In the genomic region with DNA sequence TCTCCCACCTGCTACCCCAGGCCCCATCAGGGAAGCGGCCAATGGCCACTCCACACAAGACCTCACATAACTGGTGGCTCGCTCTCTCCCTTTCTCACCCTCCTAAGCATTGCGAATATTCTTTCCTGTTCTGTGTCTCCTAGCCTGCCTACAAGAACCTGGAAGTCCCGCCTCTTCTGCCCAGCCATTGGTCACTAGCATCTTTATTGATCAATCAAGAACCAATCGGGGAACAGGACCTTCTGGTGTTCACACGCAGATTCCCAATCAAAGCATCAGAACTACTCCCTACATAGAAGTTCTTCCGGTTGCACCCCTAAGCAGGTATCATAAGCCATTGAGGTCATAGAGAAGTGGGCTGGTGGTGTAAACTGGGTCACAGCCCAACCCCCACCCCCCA, we compare ENCODE assay signal across 26 mouse cellular contexts.
DNase-seq lines count a peak whose midpoint lies in the region; ATAC-seq and TF ChIP-seq lines count a peak whose summit lies in the region.
"Had no signal": no experiment of that assay in that cellular context is flagged by ENCODE, and none has a peak within 500 bp of the region (broad histone marks: within the 10 kb centered on the region; RNA-seq: fewer than 3 reads in every experiment).

No protein-coding gene starts in this region.

- no peaks in the 10 kb centered on the region for H3K9me3 ChIP-seq in forebrain, embryonic 11.5 days (ENCODE audit: control insufficient read depth, low read length)
- no peaks in the 10 kb centered on the region for H3K9me3 ChIP-seq in forebrain, embryonic 16.5 days (ENCODE audit: control insufficient read depth, low read length)
- no peaks in the 10 kb centered on the region for H3K9me3 ChIP-seq in ES-E14 (ENCODE audit: control insufficient read depth, insufficient read depth, low read depth, low read length)
- no peaks in the 10 kb centered on the region for H3K9me3 ChIP-seq in hindbrain, embryonic 13.5 days
- H3K9me3 ChIP-seq: embryonic facial prominence, embryonic 15.5 days; forebrain, embryonic 15.5 days; heart, embryonic 13.5 days; hindbrain, embryonic 12.5 days; liver, embryonic 13.5 days; megakaryocyte, embryonic 14.5 days had no signal

- DNase-seq in forebrain, embryonic 11.5 days (ENCODE audit: low spot score) = peak; percentile 44
- peak; percentile 10 for DNase-seq in 3134 (ENCODE audit: extremely low read depth, insufficient read length, low spot score)
- DNase-seq in ES-E14 (ENCODE audit: low read depth, low spot score) = peak; percentile 9
- DNase-seq: B cell, adult 2 months; cerebellum, adult 11-12 months; cerebellum, postnatal 25 days; gastrocnemius, postnatal 10 days; heart, adult 18-20 months; heart, postnatal 14 days; kidney, adult 2 months; kidney, postnatal 10 days; liver, embryonic 13.5 days; lung, adult 2 months; right cerebral cortex, postnatal 25 days; spleen, adult 18-20 months had no signal

- peaks cover 21% of the 10 kb centered on the region for H3K27me3 ChIP-seq in forebrain, embryonic 11.5 days (ENCODE audit: control insufficient read depth, insufficient read depth, low read length)
- H3K27me3 ChIP-seq in forebrain, embryonic 16.5 days (replicated peaks; ENCODE audit: control insufficient read depth, insufficient read depth, low read length) = peaks cover 51% of the 10 kb centered on the region
- H3K27me3 ChIP-seq in testis, adult 2 months (ENCODE audit: control insufficient read depth, insufficient read depth, low read length) = no peaks in the 10 kb centered on the region
- H3K27me3 ChIP-seq in hindbrain, embryonic 13.5 days = peaks cover 74% of the 10 kb centered on the region
- H3K27me3 ChIP-seq: embryonic facial prominence, embryonic 15.5 days; heart, embryonic 13.5 days; liver, embryonic 13.5 days had no signal

- H3K36me3 ChIP-seq in forebrain, embryonic 11.5 days (ENCODE audit: control insufficient read depth, insufficient read depth, low read length) = no peaks in the 10 kb centered on the region
- H3K36me3 ChIP-seq in forebrain, embryonic 16.5 days (ENCODE audit: control insufficient read depth, insufficient read depth) = no peaks in the 10 kb centered on the region
- no peaks in the 10 kb centered on the region for H3K36me3 ChIP-seq in ES-E14 (ENCODE audit: control insufficient read depth, insufficient read depth, low read length, poor library complexity, severe bottlenecking)
- H3K36me3 ChIP-seq in testis, adult 2 months (ENCODE audit: control insufficient read depth, insufficient read depth, low read length) = no peaks in the 10 kb centered on the region
- no peaks in the 10 kb centered on the region for H3K36me3 ChIP-seq in hindbrain, embryonic 13.5 days
- H3K36me3 ChIP-seq: embryonic facial prominence, embryonic 15.5 days; forebrain, embryonic 15.5 days; heart, embryonic 13.5 days; hindbrain, embryonic 12.5 days; liver, embryonic 13.5 days had no signal

- no peak overlapping the region for H3K9ac ChIP-seq in forebrain, embryonic 11.5 days (ENCODE audit: low read length)
- no peak overlapping the region for H3K9ac ChIP-seq in forebrain, embryonic 16.5 days (replicated peaks; ENCODE audit: low read depth, low read length)
- H3K9ac ChIP-seq in ES-E14 (ENCODE audit: insufficient read depth, low read depth, low read length, poor library complexity, severe bottlenecking) = no peak overlapping the region
- no peak overlapping the region for H3K9ac ChIP-seq in hindbrain, embryonic 13.5 days
- H3K9ac ChIP-seq: embryonic facial prominence, embryonic 15.5 days; forebrain, embryonic 15.5 days; heart, embryonic 13.5 days; hindbrain, embryonic 12.5 days; liver, embryonic 13.5 days had no signal

- H3K27ac ChIP-seq in forebrain, embryonic 11.5 days (ENCODE audit: low read depth, low read length) = no peak overlapping the region
- H3K27ac ChIP-seq in forebrain, embryonic 16.5 days (ENCODE audit: low read length) = no peak overlapping the region
- no peak overlapping the region for H3K27ac ChIP-seq in ES-E14 (ENCODE audit: insufficient read depth, low read depth, low read length, poor library complexity, severe bottlenecking)
- H3K27ac ChIP-seq in testis, adult 2 months (ENCODE audit: control insufficient read depth, insufficient read depth, low read depth, low read length) = peak overlapping the region; percentile 61; the same call in 1 of the 2 replicates
- H3K27ac ChIP-seq in hindbrain, embryonic 13.5 days = no peak overlapping the region
- H3K27ac ChIP-seq: embryonic facial prominence, embryonic 15.5 days; forebrain, embryonic 15.5 days; heart, embryonic 13.5 days; hindbrain, embryonic 12.5 days; left cerebral cortex, adult 2 months; liver, embryonic 13.5 days had no signal

- TF ChIP-seq CTCF in testis, adult 2 months (IDR thresholded peaks at IDR 0.05; ENCODE audit: control insufficient read depth, insufficient read depth, insufficient replicate concordance, low read depth, low read length) = no peak

- WGBS in forebrain, embryonic 11.5 days = 90% methylated on average over 7 of the region's 7 CpGs
- WGBS in forebrain, embryonic 16.5 days = 92% methylated on average over 7 of the region's 7 CpGs
- WGBS in hindbrain, embryonic 13.5 days = 93% methylated on average over 7 of the region's 7 CpGs

- H3K4me2 ChIP-seq in forebrain, embryonic 11.5 days (ENCODE audit: low read depth, low read length, severe bottlenecking) = no peak overlapping the region
- H3K4me2 ChIP-seq in forebrain, embryonic 16.5 days (ENCODE audit: low read length) = no peak overlapping the region
- no peak overlapping the region for H3K4me2 ChIP-seq in hindbrain, embryonic 13.5 days
- H3K4me2 ChIP-seq: embryonic facial prominence, embryonic 15.5 days; forebrain, embryonic 15.5 days; heart, embryonic 13.5 days; hindbrain, embryonic 12.5 days; liver, embryonic 13.5 days had no signal

- H3K4me3 ChIP-seq in forebrain, embryonic 11.5 days (ENCODE audit: low read depth, low read length) = no peak overlapping the region
- H3K4me3 ChIP-seq in forebrain, embryonic 16.5 days (replicated peaks; ENCODE audit: low read length) = no peak overlapping the region
- H3K4me3 ChIP-seq in ES-E14 (ENCODE audit: insufficient read depth in 1 of 2, low read depth in 1 of 2, low read length in 2 of 2, poor library complexity in 1 of 2, severe bottlenecking in 1 of 2) = peak overlapping the region in 1 of 2 experiments; percentile 39; a peak in 1 of 4 replicates
- peak overlapping the region; percentile 95 for H3K4me3 ChIP-seq in testis, adult 2 months (ENCODE audit: control insufficient read depth, low read depth, low read length)
- H3K4me3 ChIP-seq in hindbrain, embryonic 13.5 days = no peak overlapping the region
- H3K4me3 ChIP-seq: embryonic facial prominence, embryonic 15.5 days; forebrain, embryonic 15.5 days; heart, embryonic 13.5 days; hindbrain, embryonic 12.5 days; left cerebral cortex, adult 2 months; liver, embryonic 13.5 days; megakaryocyte, embryonic 14.5 days had no signal

- peaks cover 2% of the 10 kb centered on the region; the same call in 1 of the 2 replicates for H3K4me1 ChIP-seq in forebrain, embryonic 11.5 days (replicated peaks; ENCODE audit: control insufficient read depth, insufficient read depth, low read length)
- peaks cover 14% of the 10 kb centered on the region for H3K4me1 ChIP-seq in forebrain, embryonic 16.5 days (replicated peaks; ENCODE audit: control insufficient read depth, insufficient read depth, low read length)
- H3K4me1 ChIP-seq in ES-E14 (ENCODE audit: control insufficient read depth in 2 of 2, insufficient read depth in 2 of 2, low read length in 2 of 2, poor library complexity in 1 of 2) = no peaks in the 10 kb centered on the region
- no peaks in the 10 kb centered on the region; the same call in 1 of the 2 replicates for H3K4me1 ChIP-seq in testis, adult 2 months (ENCODE audit: control insufficient read depth, insufficient read depth, low read length)
- peaks cover 19% of the 10 kb centered on the region for H3K4me1 ChIP-seq in hindbrain, embryonic 13.5 days (replicated peaks)
- H3K4me1 ChIP-seq: liver, embryonic 13.5 days; megakaryocyte, embryonic 14.5 days had no signal

- in situ Hi-C loops in ES-E14 (cut with MboI; ENCODE audit: low sequenced_read_pairs in 2 of 2, unreplicated experiment in 2 of 2) = no loop called here

- no peak for ATAC-seq in forebrain, embryonic 11.5 days (replicated peaks; ENCODE audit: low FRiP score)
- no peak for ATAC-seq in forebrain, embryonic 16.5 days
- no peak for ATAC-seq in hindbrain, embryonic 13.5 days (ENCODE audit: low FRiP score)
- no peak for ATAC-seq in monocyte, adult 5-6 weeks (replicated peaks; ENCODE audit: insufficient number of reproducible peaks, low FRiP score, low TSS enrichment, poor library complexity, severe bottlenecking)
- ATAC-seq: forebrain, embryonic 15.5 days; inflammation-experienced regulatory T-cells, adult 6 months had no signal

- TF ChIP-seq POLR2A in testis, adult 2 months (IDR thresholded peaks at IDR 0.05; ENCODE audit: control insufficient read depth, low read depth, low read length) = no peak

TF ChIP-seq in ES-E14, 5 proteins besides CTCF, POLR2A, EP300 and RAD21:
- TF ChIP-seq ZC3H11A (IDR thresholded peaks at IDR 0.05; ENCODE audit: borderline replicate concordance, low read depth, low read length) = no peak
- no peak for TF ChIP-seq HCFC1 (IDR thresholded peaks at IDR 0.05; ENCODE audit: borderline replicate concordance, insufficient read depth, low read length)
- TF ChIP-seq CHD2 (IDR thresholded peaks at IDR 0.05; ENCODE audit: low read depth, low read length) = peak; percentile 40; the same call in 1 of the 2 replicates
- TF ChIP-seq ZNF384 (IDR thresholded peaks at IDR 0.05; ENCODE audit: low read depth, low read length) = no peak
- TF ChIP-seq MAFK (IDR thresholded peaks at IDR 0.05; ENCODE audit: insufficient read depth, low read depth, low read length) = no peak
